Mouse (Mus musculus): Measurements from ENCODE around the gene Gm45261.

The Gm45261 gene

DNA sequence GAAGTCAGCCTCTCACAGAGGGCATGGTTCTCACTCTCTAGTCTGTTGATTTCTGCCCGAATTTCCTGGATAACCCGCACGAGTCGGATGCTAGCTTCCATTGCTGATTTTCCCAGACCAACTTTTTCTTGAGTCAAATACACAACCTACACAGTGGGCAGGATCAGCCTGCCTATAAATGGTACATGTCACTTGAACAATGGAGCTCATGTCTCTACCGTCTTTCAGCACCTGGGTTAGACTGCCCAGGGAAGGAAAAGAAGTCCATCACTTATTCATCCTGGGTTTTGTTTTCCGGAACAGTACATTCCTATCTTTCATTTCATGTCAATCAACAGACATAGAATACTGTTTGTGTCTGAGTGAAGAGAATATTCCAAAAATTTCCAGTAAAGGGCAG, at the start of gene Gm45261:
TSS of gene Gm45261 (minus strand) at position 101 of the 400 bp plus-strand sequence.
- no peak for DNase-seq

DNA sequence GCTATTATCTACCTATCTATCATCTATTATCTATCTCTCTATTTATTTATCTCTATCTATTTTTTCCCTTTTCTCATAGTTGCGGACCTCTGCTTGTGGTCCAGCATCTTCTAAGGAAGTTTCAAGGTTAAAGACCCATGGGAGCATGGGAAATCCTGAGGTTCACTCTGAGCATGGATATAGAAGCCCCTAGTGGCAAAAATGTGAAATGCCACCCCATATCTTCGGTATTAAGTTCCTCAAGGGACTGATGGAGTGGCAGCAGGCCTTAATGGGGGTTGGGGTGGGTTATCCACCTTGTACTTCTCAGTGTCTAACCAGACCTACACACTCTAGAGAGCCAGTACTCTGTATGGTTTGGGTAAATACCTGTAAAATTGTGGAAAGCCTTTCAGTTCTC, 43.5 kb upstream of the Gm45261 start:
- no peak for DNase-seq

DNA sequence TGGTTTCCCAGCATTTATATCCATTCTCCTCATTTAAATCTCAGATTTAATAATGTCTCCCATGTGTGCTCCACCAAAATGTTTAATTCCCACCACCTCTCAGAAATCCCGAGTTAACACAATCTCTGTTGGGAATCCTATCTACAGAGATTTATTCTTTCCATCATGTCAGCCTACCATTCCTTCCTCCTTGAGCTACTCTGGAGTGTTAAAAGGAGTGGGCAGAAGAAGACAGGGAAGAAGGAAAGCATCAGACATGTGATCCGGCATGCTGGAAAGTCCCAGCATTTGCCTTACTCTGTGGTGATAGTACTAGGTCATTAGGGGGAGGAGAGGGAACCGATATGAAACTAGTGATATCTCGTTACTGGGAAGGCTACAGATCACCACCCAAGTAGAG, 42.8 kb upstream of the Gm45261 start:
- no peak for DNase-seq

DNA sequence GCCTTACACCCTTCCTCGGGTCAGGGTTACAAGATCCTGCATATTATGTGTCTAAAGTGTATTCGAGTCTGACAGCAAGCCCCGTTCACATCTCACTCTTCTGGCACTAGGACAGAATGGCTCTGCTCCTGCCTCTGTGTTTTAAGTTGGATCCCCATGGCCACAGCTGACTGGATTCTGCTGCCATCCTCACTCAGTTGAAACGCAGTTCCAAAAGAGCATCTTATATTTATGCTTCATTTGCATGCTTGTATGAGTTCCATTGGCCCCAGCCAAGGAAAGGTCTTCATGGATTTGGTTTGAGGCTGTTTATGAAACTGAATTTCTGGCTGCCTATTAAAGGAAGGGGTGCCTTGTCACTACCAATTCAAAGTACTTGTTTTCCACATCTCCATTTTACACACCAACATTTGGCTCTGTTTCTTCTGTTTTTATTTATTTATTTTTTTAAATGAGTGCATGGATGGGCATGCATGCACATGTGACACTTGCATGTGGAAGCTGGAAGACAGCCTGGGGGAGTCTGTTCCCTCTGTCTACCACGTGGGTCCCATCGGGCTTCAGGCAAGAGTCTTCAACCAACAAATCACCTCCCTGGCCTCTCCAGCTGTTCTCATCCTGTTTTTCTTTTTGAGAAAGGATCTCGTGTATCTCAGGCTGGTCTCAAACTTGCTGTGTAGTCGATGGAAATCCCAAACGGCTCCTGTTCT, 41.4 kb upstream of the Gm45261 start:
- DNase-seq = no peak

DNA sequence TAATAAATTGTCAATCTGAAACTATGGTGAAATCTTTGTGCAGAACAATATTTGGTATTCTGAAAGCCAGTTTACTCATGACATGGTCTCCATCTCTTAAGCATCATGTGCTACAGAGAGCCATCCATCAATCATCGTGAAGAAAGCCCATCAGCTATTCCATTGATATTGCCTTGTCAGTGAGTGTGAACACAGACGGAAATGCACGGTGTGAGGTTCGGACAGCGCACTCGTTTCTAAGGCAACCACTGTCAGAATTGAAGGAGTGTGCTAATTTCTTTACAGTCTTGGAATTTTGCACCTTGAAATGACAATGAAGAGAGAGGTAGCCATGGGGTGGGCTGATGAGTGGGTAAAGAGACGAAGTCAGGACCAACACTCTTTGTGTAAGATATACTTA, 38.0 kb upstream of the Gm45261 start:
- no peak for DNase-seq

DNA sequence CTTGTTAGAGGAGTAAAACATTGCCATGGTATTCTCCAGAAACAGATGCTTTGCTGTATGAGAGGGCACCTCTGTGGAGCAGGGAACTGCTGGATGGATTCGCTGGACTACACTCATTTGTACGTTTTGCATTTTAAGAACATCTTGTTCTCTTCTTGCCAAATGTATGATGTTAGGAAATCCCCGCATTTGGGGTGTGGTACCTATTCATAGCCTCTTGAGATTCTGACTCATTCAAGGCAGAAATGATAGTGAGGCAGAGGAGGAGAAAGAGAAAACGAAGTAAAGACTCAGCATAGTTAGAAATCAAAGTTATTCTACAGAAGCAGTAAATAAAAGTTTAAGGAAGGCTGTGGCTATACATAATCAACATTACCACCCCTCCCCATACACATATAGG, 35.1 kb upstream of the Gm45261 start:
- no peak for DNase-seq

DNA sequence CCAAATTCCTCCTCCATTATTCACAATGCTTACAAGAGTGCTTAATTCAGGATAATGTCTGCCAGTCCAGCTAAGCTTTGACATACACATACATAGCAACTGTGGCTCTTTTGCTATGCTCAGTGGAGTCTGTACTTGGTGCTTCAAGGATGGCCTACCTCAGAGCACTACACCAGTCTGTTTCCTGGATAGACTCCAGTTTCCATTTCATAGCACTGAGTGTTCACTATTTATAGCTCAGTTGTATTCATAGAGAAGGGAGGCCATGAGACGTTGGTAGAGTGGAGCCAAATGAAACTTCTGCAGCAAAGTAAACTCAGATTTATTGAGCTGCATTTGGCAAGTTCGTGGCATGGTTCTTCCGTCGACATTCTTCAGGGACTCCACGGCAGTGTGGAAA, 22.2 kb upstream of the Gm45261 start:
- DNase-seq = no peak

DNA sequence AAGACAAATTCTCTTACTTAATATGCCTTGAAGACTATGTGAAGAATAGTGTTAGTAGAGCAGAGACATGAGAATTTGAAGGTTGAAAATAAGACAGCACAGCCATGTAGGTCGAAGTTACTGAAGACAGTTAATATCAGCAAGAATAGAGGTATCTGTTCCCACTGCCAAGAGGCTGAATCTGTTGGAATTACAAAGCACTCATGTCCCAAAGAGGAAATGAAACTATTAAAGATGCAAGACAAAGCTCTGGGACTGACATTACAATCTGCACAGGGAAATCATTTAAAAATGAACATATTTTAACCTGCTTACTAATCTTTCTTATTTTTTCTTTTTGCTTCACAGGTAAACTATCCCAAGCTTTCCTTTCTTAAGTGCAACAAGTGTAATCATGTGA, 13.7 kb upstream of the Gm45261 start:
- DNase-seq = no peak

DNA sequence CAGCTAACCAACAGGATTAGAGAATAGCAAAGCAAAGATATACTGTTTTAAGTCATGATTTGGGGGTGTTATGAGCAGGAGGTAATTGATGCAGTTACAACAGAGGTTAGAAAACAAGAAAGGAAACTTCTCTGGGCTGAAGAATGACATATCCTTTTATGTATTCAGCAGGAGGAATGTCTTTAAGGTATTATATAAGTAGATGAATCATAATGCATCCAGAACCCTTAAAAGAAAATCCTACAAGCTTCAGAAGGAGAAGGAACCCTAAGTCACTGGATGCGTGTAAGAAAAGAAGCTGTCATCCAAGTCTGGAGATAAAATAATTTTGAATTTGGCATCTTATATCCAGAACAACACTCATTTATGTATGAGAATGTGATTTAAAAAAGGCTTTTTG, 11.1 kb upstream of the Gm45261 start:
- no peak for DNase-seq

DNA sequence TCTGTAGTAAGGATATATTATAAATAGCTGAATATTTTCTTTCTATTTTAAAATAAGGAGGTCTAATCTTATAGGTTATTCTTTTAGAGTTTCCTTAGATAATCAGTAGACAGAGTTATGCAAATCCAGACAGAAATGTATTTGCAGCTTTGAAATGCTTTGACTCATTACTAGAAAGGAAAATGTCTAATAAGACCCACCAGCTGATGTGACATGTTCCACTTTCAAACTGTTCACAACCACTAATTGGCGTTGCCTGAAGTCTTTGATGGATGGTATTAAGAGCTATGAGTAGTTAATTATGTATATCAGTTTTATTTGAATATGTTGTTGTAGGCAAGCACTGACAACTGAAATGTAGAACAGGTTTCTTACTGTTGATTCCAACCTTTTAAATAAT, 1.3 kb downstream of the Gm45261 start:
- DNase-seq = no peak

DNA sequence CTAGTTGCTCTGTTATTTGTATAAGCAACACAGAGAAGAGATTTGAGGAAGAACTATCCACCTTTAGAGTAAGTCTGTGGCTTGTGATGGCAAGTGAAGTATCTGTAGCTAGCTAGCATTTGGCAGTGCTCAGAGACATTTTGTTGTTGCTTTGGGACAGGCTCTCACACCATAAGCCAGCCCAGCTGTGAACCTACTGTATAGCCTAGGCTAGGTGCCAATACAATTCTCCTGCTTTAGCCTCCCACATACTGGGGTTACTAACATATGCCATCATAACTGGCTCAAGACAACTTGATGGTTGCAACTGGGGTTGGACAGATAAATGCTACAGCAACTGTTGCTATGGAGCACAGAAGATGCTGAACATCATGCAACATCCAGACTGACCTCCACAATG, 1.8 kb downstream of the Gm45261 start:
- no peak for DNase-seq

DNA sequence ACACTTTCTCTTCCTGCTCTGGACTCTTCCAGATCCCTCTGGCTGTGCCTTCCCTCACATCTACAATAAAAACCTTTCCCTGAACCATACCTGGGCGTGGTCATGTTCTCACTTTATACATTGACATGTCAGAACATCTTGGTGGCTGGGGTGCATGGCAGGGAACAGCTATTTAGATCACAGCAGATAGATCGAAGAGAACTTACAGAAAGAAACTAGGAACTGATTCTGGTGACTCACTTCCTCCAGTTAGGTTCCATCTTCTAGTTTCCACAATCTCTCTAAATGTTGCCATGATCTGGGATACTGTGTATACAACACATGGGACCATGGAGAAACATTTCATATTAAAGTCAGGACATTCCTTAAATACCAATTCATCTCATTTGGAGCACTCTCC, 7.3 kb downstream of the Gm45261 start:
- no peak for DNase-seq

DNA sequence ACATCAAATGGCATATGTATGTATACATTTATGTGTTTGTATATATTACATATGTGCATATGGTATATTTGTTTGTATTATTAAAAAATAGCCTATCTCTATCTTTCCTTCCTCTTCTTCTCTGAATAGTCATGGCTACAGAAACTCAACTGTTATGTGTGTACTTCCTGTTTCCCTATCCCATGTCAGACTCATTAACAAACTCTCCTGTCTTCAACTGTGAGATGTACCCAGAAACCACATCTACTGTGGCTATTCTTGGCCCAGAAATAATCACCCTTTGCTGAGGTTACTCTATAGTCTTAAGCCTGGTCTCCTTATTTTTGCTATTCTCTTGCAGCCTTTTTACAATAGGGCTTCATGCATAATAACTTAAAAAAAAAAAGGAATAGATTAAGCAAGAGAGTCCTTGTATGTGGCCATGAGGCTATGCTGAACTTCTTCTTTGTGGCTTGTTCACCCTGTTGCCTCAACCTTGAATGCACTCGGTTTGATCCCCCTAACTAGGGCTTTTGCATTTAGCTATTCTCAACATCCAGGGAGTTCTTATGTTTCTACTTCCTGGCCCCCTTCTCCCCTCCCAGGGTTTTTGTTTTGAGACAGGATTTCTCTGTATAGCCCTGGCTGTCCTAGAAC, 9.2 kb downstream of the Gm45261 start:
- DNase-seq = no peak

DNA sequence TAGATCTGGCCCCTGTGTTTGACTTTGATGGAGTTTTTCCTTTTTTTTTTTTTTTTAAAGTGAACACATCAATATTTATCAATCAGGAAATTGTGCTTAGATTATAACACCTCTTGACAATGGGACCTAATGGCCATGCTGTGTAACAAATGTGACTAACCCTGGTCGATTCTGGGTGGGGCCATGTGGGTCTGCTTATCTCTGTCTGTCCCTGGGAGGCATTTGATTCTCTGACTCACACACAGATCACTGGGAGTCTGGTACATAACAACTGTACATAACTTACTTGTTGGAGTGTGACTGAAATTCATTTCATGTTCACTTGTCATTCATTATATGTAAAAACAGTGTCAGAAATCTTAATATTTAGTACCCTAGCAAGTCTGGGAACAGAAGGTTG, 13.7 kb downstream of the Gm45261 start:
- no peak for DNase-seq

DNA sequence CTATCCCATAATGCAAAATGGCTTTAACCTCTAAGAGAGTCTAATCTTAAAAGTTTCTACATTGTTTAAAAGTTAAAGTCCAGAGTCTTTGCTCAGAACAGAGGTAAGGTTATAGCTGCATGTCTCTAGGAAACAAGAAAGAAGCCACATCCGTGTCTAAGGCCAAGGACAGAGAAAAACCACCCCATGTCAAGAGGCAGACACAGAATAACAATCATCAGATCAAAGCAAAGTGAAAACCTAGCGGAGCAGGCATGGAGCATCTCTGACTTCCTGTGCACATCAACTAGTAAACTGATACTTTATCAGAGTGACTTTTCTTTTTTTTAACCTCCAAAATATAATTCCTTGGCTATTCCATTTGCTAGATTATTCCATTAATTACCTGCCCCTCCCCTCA, 20.3 kb downstream of the Gm45261 start:
- DNase-seq = peak in 1 of 2 experiments; percentile 19

DNA sequence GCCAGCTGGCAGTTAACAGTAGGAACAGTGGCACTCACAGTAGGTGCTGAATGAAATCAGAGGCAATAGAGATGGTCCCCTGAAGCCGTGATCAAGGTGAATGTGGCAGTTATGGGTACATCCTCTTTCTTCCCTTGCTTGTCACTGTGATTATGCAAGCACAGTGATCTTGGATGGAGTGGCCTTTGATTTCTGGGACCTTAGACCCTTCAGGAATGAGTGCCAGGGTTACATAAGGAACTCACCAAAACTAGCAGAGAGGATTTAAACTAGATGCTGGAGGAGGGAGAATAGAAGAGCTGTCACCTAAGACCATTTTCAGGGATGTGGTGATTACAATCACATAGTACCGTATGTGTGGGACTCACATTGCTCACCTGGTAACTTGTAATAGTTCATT, 22.7 kb downstream of the Gm45261 start:
- DNase-seq = no peak

DNA sequence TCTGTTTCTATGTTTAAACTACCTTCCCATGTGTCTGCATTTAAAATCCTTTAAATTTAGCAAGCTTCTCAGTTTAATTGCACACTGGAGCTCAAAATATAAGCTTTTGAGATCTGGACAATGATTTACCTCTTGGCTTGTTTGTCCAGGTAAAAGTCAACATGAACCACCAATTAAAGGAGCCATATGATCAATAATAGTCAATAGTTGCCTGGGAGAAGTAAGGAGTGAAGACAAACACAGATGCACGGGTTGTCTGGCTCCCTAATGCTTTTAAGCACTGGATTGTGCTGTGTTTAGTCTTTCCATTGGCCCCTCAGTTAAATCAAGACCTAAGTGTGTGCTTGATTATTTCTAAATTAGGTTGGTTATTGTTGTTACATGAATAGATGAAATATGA, 33.3 kb downstream of the Gm45261 start:
- no peak for DNase-seq

DNA sequence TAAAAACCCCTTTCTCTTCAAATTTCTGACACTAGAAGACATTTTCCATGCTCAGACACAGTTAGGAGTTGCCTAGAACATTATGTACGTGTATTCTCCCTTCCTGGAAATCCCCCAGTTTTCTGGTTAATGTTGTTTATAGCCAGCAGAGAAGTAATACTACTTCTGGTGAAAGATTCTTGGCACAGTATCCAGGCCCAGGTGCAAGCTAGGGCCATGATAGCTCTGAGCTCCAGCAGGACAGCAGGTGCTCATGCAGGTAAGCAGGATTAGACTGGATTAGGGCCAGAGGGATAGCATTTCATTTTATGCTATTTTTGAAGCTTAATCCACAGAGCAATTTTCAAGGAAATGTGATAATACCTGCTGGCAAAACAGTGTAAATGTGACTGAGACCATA, 33.8 kb downstream of the Gm45261 start:
- no peak for DNase-seq

DNA sequence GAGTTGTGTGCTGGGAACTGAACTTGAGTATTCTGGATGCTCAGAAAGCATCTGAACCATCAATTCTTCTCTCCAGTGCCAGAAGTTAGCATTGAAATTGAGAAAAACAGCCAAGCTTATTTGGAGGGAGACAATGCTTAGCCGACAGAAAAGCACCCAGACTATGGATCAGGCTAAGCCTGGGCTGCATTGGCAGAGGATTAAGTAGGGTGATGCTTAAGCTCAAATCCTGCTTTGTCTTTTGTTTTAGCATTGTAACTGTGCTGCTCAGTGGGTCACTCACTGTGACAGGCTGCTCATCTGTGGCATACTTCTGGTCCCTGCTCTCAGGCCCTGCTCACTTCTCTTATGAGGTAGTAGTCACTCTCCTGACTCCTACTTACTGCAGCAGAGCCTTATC, 36.6 kb downstream of the Gm45261 start:
- DNase-seq = no peak

DNA sequence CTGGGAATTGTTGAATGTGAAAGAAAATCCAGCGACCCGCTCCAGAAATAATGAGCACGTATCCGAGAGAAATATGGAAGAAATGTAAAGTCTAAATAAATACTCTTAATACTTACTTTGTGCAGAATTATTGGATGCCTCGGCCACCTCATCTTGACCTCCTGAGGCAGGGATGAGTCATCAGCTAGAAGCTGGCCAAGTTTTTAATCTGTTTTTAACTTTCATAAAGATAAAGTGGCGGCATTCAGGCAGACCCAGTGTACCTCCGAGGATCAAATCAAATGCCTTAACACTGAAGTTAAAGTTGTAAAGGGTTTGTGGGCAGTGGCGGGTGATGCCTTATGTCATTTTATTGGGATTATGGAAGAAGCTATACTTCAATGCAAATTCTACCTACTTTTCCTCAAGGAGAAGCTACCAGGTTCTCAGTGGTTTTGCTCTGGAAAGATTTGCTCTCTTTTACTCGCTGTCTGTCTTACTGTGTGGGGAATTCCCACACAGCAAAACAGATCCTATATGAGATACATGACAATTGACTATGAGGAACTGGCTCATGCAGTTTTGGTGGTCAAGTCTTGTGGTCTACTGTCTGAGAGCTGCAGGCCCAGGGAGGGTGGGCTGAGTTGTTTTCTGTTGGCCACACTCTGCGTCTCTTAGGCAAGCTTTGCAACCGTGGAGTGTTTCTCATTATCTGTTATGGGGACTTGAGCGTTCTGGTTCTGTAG, 42.8 kb downstream of the Gm45261 start:
- DNase-seq = no peak

DNA sequence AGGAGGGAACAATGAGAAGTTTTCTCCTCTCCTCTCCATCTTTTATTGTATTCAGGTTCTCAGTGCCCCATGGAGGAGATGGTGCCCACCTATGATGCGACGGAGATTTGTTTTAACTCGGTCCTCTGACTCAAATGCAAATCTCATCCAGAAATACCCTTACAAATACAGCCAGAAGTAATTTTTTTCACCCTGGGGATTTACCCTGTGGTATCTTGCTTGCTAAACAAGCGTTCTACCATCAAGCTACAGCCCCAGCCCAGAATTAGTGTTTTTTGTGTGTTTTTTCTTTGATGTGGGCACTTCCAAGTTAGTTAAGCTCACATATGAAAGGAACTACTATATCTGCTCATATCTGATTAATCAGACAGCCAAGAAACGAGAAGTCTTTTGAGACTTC, 44.9 kb downstream of the Gm45261 start:
- no peak for DNase-seq

DNA sequence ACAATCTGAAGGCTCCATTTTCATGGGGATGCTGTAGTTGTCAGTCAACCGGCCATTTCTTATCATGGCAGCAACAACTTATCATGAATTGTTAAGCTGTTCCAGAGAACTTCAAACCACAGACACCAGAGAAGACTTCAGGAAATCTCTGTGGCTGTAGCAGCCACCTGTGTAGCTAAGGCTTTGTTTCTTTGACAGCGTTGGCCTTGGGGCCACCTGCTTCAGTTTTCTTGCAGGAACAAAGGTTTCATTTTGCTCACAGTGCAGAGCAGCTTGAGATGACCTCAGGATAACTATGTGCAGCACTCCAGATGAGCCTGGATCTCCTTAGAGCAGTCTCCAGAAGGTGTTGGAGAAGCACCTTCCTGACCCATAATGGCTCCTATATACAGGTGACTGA, 48.7 kb downstream of the Gm45261 start:
- peak; percentile 28 to 50 for DNase-seq

DNA sequence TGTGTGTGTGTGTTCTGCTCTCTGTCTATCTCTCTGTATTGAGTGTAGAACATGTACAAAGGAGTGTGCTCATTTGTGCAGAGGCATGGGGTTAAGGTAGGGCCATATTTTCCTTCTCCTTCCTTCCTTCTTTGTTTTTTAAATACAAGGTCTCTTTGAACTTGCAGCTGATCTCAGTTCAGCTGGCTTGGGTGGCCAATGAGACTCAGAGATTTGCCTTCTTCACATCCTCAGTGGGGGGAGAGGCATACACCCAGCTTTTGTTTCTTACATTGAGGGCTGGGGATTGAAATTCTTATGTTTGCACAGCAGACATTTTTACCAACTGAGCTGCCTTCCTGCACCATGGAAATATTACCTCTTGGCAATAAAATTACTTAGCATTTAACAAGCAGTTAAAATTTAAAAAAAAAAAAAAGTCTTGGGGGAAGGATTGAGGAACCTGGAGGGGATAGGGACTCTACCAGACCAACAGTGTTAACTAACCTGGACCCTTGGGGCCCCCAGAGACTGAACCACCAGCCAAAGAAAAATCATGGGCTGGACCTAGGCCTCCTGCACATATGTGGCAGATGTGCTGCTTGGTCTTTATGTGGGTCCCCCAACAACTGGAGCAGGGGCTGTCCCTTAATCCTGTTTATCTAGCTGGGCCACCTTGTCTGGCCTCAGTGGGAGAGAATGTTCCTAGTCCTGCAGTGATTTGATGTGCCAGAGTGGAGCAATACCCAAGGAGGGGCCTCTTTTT, 50.8 kb downstream of the Gm45261 start:
- peak; percentile 16 to 44 for DNase-seq
